Mouse (Mus musculus) heart, postnatal 25 days (tissue): Measurements from ENCODE around the gene Clk3. TPM values are rescaled to one million over a fixed set of nuclear protein-coding genes. Genes with fewer than 3 reads are reported as not detected.

Experiments used
- DNase-seq: peaks from one replicate; pipeline ENCODE4 v3.0.0; 2022; ENCODE audit warnings: low spot score
- intact Hi-C: fragments of 180-260 bp; cut with DNase I; formaldehyde crosslinking; loops from one replicate; pipeline ENCODE4 v1.15.1; 2025
- total RNA-seq, 2 experiments: library from RNA; stranded (reverse); gene quantifications; 2 replicates each; pipeline ENCODE4 v1.2.3; 2021

Gene Clk3
- total RNA-seq, 2 experiments from 2014 or later: 27.6 to 29.2 TPM

- intact Hi-C loops: no loop called here
Measured at GRCm38 (mm10) chr9:57774168-57774567, 8.5 kb upstream of the Clk3 start.

GRCm38 (mm10) chr9:57773754-57774153 lies 8.1 kb upstream of the Clk3 start:
- intact Hi-C loops: no loop called here
- DNase-seq: no peak

More at GRCm38 (mm10) chr9:57774168-57774567, 8.5 kb upstream of the Clk3 start:
- DNase-seq: no peak

- no peak for DNase-seq
- intact Hi-C loops: no loop called here
Measured at GRCm38 (mm10) chr9:57770836-57771235, 5.2 kb upstream of the Clk3 start.

- intact Hi-C loops: no loop called here
- no peak for DNase-seq
Measured at GRCm38 (mm10) chr9:57770214-57770613, 4.6 kb upstream of the Clk3 start.

GRCm38 (mm10) chr9:57769539-57770069 lies 3.9 kb upstream of the Clk3 start:
- DNase-seq: no peak
- intact Hi-C loops: no loop called here

GRCm38 (mm10) chr9:57767231-57767630 lies 1.6 kb upstream of the Clk3 start:
- no peak for DNase-seq
- intact Hi-C loops: loop anchor here (2.0 kb wide), 1 partner anchor 66 kb away; no protein-coding TSS in a partner anchor

GRCm38 (mm10) chr9:57766431-57766830 lies 771 bp upstream of the Clk3 start:
- no peak for DNase-seq
- intact Hi-C loops: loop anchor here (2.0 kb wide), 1 partner anchor 66 kb away; no protein-coding TSS in a partner anchor

GRCm38 (mm10) chr9:57764974-57765363 lies 691 bp downstream of the Clk3 start:
- DNase-seq: peak; percentile 93
- intact Hi-C loops: loop anchor here (5.0 kb wide), 3 partner anchors 147 to 243 kb away; partner anchors contain the start of genes Cox5a and Ubl7

GRCm38 (mm10) chr9:57764147-57764973 lies 1.3 kb downstream of the Clk3 start:
- intact Hi-C loops: loop anchor here (5.0 kb wide), 3 partner anchors 148 to 242 kb away; partner anchors contain the start of genes Cox5a and Ubl7

GRCm38 (mm10) chr9:57762563-57762991 lies 3.1 kb downstream of the Clk3 start:
- no peak for DNase-seq
- intact Hi-C loops: loop anchor here (5.0 kb wide), 3 partner anchors 150 to 240 kb away; partner anchors contain the start of genes Cox5a and Ubl7

More at GRCm38 (mm10) chr9:57764147-57764973, 1.3 kb downstream of the Clk3 start:
- peak; percentile 44 for DNase-seq

GRCm38 (mm10) chr9:57761563-57762551 lies 3.8 kb downstream of the Clk3 start:
- no peak for DNase-seq
- intact Hi-C loops: loop anchor here (5.0 kb wide), 3 partner anchors 150 to 240 kb away; partner anchors contain the start of genes Cox5a and Ubl7

GRCm38 (mm10) chr9:57760416-57761146 lies 5.1 kb downstream of the Clk3 start:
- DNase-seq: no peak

GRCm38 (mm10) chr9:57759289-57759688 lies 6.4 kb downstream of the Clk3 start:
- peak; percentile 34 for DNase-seq
- intact Hi-C loops: no loop called here

More at GRCm38 (mm10) chr9:57760416-57761146, 5.1 kb downstream of the Clk3 start:
- intact Hi-C loops: loop anchor here (5.0 kb wide), 3 partner anchors 152 to 238 kb away; partner anchors contain the start of genes Cox5a and Ubl7

GRCm38 (mm10) chr9:57758528-57758927 lies 7.1 kb downstream of the Clk3 start:
- no peak for DNase-seq
- intact Hi-C loops: no loop called here

GRCm38 (mm10) chr9:57757578-57757977 lies 8.1 kb downstream of the Clk3 start:
- intact Hi-C loops: no loop called here
- no peak for DNase-seq

- intact Hi-C loops: no loop called here
Measured at GRCm38 (mm10) chr9:57750901-57751300, 14.8 kb downstream of the Clk3 start.

GRCm38 (mm10) chr9:57748831-57749230 lies 16.8 kb downstream of the Clk3 start:
- DNase-seq: no peak
- intact Hi-C loops: no loop called here

More at GRCm38 (mm10) chr9:57750901-57751300, 14.8 kb downstream of the Clk3 start:
- DNase-seq: no peak

GRCm38 (mm10) chr9:57748137-57748536 lies 17.5 kb downstream of the Clk3 start:
- DNase-seq: no peak
- intact Hi-C loops: no loop called here

GRCm38 (mm10) chr9:57747067-57747466 lies 18.6 kb downstream of the Clk3 start:
- DNase-seq: no peak
- intact Hi-C loops: no loop called here
